Mouse (Mus musculus) liver, embryonic 12.5 days (tissue): ENCODE results near the gene Stx5a. TPM values are rescaled to one million over a fixed set of nuclear protein-coding genes. Genes with fewer than 3 reads are reported as not detected.
"Not testable (repeated sequence)": the region's sequence is repeated elsewhere in the genome, so short reads cannot be mapped to it uniquely, and the experiment has no call there.

Source experiments
- ATAC-seq: fragments of 200-750 bp; cut with Nextera tagmentation; 2 replicates; pipeline ENCODE4 v1.8.0; 2017; ENCODE audit warnings: moderate number of reproducible peaks, mild to moderate bottlenecking, moderate library complexity
- H3K27ac ChIP-seq: fragments of 300-500 bp; sonication (generic); 2 replicates; pipeline ENCODE4 v1.5.1; 2016; ENCODE audit warnings: mild to moderate bottlenecking
- H3K27me3 ChIP-seq: fragments of 300-500 bp; sonication (generic); replicated peaks from 2 replicates; pipeline ENCODE4 v1.6.1; 2016; ENCODE audit warnings: mild to moderate bottlenecking, moderate library complexity
- H3K36me3 ChIP-seq: fragments of 300-500 bp; sonication (generic); 2 replicates; pipeline ENCODE4 v1.6.1; 2016; ENCODE audit warnings: mild to moderate bottlenecking, moderate library complexity
- H3K4me1 ChIP-seq: fragments of 300-500 bp; sonication (generic); 2 replicates; pipeline ENCODE4 v1.6.1; 2016
- H3K4me2 ChIP-seq: fragments of 300-500 bp; sonication (generic); 2 replicates; pipeline ENCODE4 v1.6.1; 2016; ENCODE audit warnings: mild to moderate bottlenecking, moderate library complexity
- H3K4me3 ChIP-seq: fragments of 300-500 bp; sonication (generic); 2 replicates; pipeline ENCODE4 v1.5.1; 2016; ENCODE audit warnings: mild to moderate bottlenecking, moderate library complexity
- H3K9ac ChIP-seq: fragments of 300-500 bp; sonication (generic); 2 replicates; pipeline ENCODE4 v1.6.1; 2016; ENCODE audit warnings: mild to moderate bottlenecking, moderate library complexity
- H3K9me3 ChIP-seq: fragments of 300-500 bp; sonication (generic); replicated peaks from 2 replicates; pipeline ENCODE4 v1.6.1; 2016; ENCODE audit warnings: mild to moderate bottlenecking, moderate library complexity
- WGBS: fragments of 180-500 bp; shearing (Covaris S2); methylation state at CpG from one replicate; pipeline ENCODE4 v1.1.7; 2016; ENCODE audit not compliant: insufficient replicate concordance; 5-methylcytosine and 5-hydroxymethylcytosine counted together
- polyA plus RNA-seq: library from polyadenylated mRNA; unstranded; fragments of >200 nt; fragmentation: Nextera tagmentation; extraction: Ambion mirVana; gene quantifications from 2 replicates; pipeline ENCODE4 v1.2.1, GENCODE M21; 2016

The Stx5a gene
- polyA plus RNA-seq, 1 experiment from 2014 or later: 58.4 TPM

DNA sequence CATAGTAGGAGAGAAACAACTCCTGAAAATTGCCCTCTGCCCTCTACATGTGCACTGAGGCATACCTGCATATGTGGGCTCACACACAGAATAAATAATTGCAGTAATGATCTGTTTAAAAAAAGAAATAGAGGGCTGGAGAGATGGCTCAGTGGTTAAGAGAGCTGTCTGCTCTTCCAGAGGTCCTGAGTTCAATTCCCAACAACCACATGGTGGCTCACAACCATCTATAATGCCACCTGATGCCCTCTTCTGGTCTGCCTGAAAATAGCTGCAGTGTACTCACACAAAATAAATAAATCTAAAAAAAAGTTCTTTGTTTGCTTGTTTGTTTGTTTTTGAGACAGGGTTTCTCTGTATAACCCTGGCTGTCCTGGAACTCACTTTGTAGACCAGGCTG, 22.2 kb upstream of the Stx5a start:
- H3K9me3 ChIP-seq, ATAC-seq, H3K4me3 ChIP-seq, H3K4me2 ChIP-seq, H3K9ac ChIP-seq, H3K27me3 ChIP-seq, H3K36me3 ChIP-seq: not testable (repeated sequence)
- peaks cover 74% of the 10 kb centered on the region for H3K4me1 ChIP-seq
- H3K27ac ChIP-seq: peak overlapping the region; percentile 60

DNA sequence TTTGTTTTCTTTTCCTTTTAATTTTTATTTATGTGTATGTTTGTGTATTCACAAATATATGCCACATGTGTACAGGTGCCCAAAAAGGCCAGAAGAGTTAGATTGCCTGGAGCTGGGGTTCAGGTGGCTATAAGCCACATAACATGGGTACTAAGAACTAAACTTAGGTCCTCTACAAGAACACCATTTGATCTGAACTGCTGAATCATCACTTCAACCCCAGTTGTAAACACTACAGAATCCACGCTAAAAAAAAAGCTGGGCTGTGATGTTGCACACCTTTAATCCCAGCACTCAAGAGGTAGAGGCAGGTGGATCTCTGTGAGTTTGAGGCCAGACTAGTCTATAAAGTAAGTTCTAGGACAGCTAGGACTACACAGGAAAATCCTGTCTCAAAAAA, 19.8 kb upstream of the Stx5a start:
- Histone ChIP-seq H3K4me1 (peaks cover 72% of the 10 kb centered on the region), H3K27me3 (no peaks in the 10 kb centered on the region), H3K36me3 (peaks cover 25% of the 10 kb centered on the region), H3K9me3 (no peaks in the 10 kb centered on the region), H3K4me3 (peak overlapping the region; percentile 77), H3K4me2 (peak overlapping the region; percentile 74), H3K27ac (peak overlapping the region; percentile 97), H3K9ac (peak overlapping the region; percentile 76)
- WGBS: 51% methylated on average over 1 of the region's 1 CpGs
- ATAC-seq: no peak

DNA sequence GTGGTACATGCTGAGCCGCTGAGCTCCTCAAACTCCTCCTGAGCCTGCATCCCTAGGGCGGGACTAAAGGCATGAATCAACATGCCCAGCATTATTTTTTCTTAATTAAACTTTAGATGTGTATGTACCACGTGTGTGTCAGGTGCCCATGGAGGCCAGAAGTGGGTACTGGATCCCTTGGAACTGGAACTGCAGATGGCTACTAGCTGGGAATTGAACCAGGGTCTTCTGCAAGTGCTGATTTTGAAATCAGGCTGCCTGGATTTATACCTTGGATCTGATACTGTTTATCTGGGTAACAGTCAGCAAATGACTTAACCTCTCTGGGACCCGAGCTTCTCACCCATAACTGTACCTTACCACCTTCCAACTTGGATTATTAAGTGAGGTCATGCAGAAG, 19.2 kb upstream of the Stx5a start:
- no peak for ATAC-seq
- peaks cover 31% of the 10 kb centered on the region for H3K36me3 ChIP-seq
- no peaks in the 10 kb centered on the region for H3K9me3 ChIP-seq
- H3K27ac ChIP-seq: peak overlapping the region; percentile 97
- WGBS: 41% methylated on average over 4 of the region's 4 CpGs
- H3K4me1 ChIP-seq: peaks cover 71% of the 10 kb centered on the region
- H3K9ac ChIP-seq: peak overlapping the region; percentile 76
- H3K4me2 ChIP-seq: peak overlapping the region; percentile 74
- peak overlapping the region; percentile 77 for H3K4me3 ChIP-seq
- H3K27me3 ChIP-seq: no peaks in the 10 kb centered on the region

DNA sequence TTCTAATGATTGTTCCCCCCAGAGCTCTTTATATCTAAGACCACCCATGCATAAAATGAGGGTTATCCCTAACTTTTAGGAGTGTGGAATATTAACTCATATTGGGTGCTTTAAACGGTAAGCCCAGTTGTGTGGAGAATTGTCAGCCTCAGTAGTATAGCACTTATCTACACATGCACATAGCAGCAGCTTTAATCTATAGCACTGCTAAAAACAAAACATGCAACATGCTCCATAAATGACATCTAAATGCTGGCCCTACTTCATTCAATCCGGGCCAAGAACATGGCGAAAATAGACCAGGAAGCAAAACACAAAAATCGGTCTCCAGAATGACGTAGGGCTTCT, 18.7 kb upstream of the Stx5a start:
- peak; percentile 6 for ATAC-seq
- Histone ChIP-seq H3K36me3 (peaks cover 32% of the 10 kb centered on the region), H3K4me3 (peak overlapping the region; percentile 77), H3K4me2 (peak overlapping the region; percentile 74), H3K27me3 (no peaks in the 10 kb centered on the region), H3K27ac (peak overlapping the region; percentile 97), H3K9ac (peak overlapping the region; percentile 76), H3K9me3 (no peaks in the 10 kb centered on the region), H3K4me1 (peaks cover 65% of the 10 kb centered on the region)
- WGBS: under 1% methylated on average over 5 of the region's 5 CpGs

DNA sequence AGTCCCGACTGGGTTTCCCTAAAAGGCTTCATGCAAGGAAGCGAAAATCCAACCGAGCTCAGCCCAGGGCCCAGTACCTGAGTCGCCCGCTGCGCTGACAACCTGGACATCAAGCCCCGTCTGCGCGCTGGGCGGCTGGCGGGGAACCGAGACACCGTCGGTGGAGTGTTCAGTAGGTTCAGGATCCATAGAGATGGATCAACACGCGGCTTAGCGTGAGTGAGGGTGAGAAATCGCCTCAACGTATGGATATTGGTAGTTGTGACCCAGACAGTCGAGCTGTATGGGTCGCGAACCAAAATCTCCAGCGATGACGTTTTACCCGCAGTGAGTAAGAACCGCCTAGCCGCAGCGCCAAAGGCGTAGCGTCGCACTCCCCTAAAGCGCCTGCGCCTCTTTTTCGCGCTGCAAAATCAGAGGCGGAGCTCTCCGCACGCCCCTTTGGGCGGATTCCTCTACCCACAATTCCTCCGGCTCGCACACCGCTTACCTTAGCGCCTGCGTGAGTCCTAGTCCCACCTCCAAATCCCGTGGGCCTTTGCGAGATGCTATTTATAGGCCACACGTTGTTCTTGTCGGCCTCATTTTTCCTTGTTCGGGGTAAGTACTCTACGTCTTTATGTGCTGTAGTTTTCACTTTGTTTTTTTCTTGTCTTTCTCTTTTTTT, 18.2 kb upstream of the Stx5a start, which contains the start of gene Slc3a2:
Gene Slc3a2 (minus strand): TSS at position 463 of the 667 bp plus-strand sequence.
- Histone ChIP-seq H3K4me3 (peak within 1 kb of the TSS; percentile 77), H3K36me3 (peaks cover 32% of the 10 kb centered on the region), H3K4me2 (peak within 1 kb of the TSS; percentile 76), H3K9me3 (no peaks in the 10 kb centered on the region), H3K27ac (peak within 1 kb of the TSS; percentile 97), H3K27me3 (no peaks in the 10 kb centered on the region), H3K4me1 (peaks cover 60% of the 10 kb centered on the region), H3K9ac (peak within 1 kb of the TSS; percentile 88)
- peak; percentile 94 for ATAC-seq
- under 1% methylated on average over 50 of the region's 50 CpGs for WGBS

DNA sequence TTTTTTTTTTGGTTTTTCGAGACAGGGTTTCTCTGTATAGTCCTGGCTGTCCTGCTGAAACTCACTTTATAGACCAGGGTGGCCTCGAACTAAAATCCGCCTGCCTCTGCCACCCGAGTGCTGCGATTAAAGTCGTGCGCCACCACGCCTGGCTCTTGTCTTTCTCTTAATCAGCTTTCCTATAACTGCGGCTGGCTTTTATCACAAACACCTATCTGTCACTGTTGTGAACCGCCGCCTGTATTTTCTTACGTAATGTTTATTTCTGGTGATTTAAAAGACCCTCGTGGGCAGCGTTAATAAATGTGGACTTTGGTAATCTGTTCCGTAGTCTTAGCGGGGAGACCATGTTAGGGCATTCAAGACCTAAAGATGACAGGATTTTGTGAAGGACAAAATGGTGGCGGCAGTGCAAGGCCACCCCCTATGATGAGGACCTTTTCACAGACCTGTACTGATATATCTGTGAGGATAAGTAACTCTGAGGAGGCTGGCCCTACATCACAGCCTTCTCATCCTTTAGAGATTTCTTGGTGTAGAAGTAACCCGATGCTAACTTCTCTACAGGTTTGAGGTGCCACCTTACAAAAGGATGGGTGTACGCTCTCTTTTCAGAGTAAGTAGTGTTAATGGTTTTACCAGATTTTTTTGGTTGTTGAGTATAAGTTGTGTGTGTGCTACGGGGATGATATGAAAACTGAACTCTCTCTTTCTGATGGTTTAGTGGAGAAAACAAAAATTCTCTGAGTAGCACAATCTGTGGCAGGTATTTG, 17.5 kb upstream of the Stx5a start:
- Histone ChIP-seq H3K27me3 (no peaks in the 10 kb centered on the region), H3K4me1 (peaks cover 53% of the 10 kb centered on the region), H3K9ac (peak overlapping the region; percentile 88), H3K9me3 (no peaks in the 10 kb centered on the region), H3K27ac (peak overlapping the region; percentile 97), H3K4me3 (peak overlapping the region; percentile 77), H3K36me3 (peaks cover 32% of the 10 kb centered on the region), H3K4me2 (peak overlapping the region; percentile 76)
- WGBS: under 1% methylated on average over 20 of the region's 20 CpGs
- no peak for ATAC-seq

DNA sequence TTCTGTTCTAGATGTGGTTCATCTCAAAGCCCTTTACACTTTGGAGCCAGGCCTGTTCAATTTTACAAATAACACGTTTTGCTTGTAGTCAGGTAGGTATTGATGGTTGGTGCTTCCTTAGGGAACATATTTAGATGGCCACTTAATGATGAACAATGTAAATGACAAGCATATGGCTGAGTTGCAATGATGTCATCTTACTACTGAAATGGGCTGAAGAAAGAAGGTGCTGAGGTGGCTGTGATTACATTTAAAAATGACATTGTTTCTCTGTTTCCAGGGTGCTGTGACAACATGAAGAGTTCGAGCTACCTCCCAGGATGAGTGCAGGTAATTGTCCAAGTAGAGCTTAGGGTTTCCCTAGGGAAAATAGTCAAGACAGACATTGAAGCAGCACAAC, 16.8 kb upstream of the Stx5a start:
- H3K27me3 ChIP-seq: no peaks in the 10 kb centered on the region
- WGBS: 0% methylated on average over 2 of the region's 2 CpGs

DNA sequence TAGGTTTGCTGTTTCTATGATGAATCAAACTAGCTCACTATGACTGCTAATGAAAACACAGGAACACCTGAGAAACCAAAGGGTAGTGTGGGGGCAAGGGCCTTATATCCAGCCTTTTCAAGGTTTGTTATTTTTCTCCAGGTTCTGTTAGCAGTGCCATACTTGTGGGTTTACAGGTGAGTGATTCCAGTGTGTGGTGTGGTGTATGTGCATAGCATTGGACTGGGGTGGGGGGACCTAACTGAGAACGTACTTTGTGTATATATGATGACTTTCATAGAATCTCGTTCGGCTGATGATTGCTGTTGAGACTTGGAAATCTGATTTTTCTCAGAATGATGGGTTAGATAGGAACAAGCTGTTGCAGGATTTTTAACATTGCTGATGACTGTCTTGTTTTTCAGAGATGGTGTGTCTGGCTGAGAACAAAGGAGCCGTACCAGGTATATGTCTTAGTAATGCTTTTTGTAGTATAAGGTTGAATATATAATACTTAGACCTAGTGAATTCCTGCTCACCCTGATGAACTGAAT, 16.1 kb upstream of the Stx5a start:
- H3K4me2 ChIP-seq: peak overlapping the region; percentile 76
- 36% methylated on average over 4 of the region's 4 CpGs for WGBS
- peaks cover 47% of the 10 kb centered on the region for H3K4me1 ChIP-seq
- H3K36me3 ChIP-seq: peaks cover 32% of the 10 kb centered on the region
- no peak for ATAC-seq
- peak overlapping the region; percentile 77 for H3K4me3 ChIP-seq
- peak overlapping the region; percentile 88 for H3K9ac ChIP-seq
- H3K27me3 ChIP-seq: no peaks in the 10 kb centered on the region
- H3K9me3 ChIP-seq: no peaks in the 10 kb centered on the region
- H3K27ac ChIP-seq: peak overlapping the region; percentile 97

More for the DNA sequence above, 16.8 kb upstream of the Stx5a start:
- H3K27ac ChIP-seq: peak overlapping the region; percentile 97
- peak overlapping the region; percentile 77 for H3K4me3 ChIP-seq
- peak overlapping the region; percentile 88 for H3K9ac ChIP-seq
- no peaks in the 10 kb centered on the region for H3K9me3 ChIP-seq
- H3K4me2 ChIP-seq: peak overlapping the region; percentile 76
- H3K36me3 ChIP-seq: peaks cover 32% of the 10 kb centered on the region
- ATAC-seq: no peak
- peaks cover 50% of the 10 kb centered on the region for H3K4me1 ChIP-seq

DNA sequence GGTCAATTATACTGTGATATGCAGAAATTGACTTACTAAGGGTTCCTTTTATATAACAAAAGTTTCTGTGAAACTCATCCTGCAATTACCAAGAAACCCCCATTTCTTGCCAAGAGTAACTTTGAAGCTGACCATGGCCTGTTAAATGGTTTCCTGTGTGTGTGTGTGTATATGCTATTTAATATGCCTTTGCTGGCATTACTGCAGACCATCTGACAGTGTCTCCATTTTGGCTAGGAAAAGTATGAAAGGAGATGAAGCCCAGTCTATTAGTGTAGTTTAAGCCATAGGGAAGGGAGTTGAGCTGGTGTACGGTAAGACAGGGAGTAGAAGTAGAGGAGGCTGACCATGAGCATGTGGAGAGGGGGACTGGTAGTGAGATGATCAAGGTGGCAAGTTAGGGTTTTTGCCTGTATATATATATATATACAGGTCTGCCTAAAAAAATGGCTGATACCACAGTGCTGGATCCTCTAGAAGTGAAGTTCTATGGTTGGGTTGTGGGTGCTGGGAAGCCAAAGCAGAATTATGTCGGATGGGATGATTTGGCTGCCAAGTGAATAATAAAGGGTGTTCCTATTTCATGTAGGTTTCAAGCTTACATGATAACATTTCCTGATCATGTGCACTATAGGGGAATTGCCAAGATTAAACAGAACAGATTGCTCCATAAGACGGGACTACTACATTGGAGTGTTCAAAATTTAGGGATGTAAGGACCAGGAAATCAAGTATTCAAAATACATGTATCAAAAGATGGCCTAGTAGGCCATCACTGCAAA, 14.4 kb upstream of the Stx5a start:
- peak overlapping the region; percentile 88 for H3K9ac ChIP-seq
- H3K4me2 ChIP-seq: peak overlapping the region; percentile 76
- no peak for ATAC-seq

DNA sequence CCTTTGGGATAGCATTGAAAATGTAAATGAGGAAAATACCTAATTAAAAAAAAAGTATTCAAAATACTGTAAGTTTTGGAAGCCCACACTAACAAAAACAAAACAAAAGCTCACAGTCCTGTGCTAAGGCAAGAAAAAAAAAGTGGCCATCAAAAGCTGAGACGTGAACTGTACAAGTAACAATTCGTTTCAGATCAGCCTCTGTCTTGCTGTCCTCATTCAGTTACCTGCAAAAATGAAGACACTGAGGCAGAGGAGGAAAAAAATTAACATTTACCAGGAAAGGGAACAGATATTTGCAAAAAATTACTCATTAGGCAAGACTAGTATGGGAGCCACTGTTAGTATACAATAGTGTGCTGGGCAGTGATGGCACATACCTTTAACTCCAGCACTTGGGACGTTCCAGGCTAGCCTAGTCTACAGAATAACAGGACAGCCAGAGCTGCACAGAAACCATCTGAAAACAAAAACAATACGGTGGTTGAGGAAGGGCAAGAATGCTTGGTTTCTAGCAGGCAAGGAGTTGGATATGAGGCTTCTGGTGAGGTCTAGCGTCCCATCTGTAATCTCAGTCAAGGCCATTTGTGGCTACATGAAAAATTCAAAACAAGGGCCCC, 13.6 kb upstream of the Stx5a start:
- WGBS: 7% methylated on average over 5 of the region's 5 CpGs
- Histone ChIP-seq H3K4me1 (peaks cover 25% of the 10 kb centered on the region), H3K9me3 (no peaks in the 10 kb centered on the region; the same call in 1 of the 2 replicates), H3K27me3 (0 out of 2 replicates have a peak, but pooled peaks cover 3% of the 10 kb centered on the region), H3K36me3 (peaks cover 32% of the 10 kb centered on the region), H3K9ac (peak overlapping the region; percentile 88; the same call in 1 of the 2 replicates), H3K27ac (peak overlapping the region; percentile 42), H3K4me3 (no peak overlapping the region), H3K4me2 (no peak overlapping the region)
- no peak for ATAC-seq

More for the DNA sequence above, 14.4 kb upstream of the Stx5a start:
- Histone ChIP-seq H3K4me1 (peaks cover 31% of the 10 kb centered on the region), H3K9me3 (no peaks in the 10 kb centered on the region), H3K27ac (peak overlapping the region; percentile 42), H3K27me3 (no peaks in the 10 kb centered on the region), H3K4me3 (peak overlapping the region; percentile 77), H3K36me3 (peaks cover 32% of the 10 kb centered on the region)
- WGBS: 15% methylated on average over 3 of the region's 3 CpGs

DNA sequence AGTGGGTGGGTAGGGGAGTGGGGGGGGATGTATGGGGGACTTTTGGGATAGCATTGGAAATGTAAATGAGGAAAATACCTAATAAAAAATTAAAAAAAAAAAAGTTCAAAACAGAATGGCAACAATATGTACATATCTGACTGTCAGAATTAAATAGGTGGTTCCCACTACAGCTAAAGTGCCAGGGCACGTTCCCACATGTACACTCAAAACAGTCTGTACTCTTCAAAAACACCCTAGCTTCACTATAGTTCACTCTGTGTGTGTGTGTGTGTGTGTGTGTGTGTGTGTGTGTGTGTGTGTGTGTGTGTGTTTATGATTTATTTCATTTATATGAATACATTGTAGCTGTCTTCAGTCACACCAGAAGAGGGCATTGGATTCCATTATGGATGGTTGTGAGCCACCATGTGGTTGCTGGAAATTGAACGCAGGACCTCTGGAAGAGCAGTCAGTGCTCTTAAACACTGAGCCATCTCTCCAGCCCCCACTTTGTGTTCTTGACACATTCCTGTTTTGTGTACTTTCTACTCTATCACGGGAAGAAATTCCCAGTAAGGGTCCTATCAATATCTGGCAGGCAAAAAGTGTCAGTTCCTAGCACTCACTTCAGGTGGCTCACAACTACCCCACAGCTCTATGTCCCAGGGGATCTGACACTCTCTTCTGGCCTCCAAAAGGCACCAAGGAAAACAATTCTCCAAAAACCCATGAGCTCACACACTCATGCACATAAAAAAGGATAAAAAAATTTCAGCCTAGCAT, 12.7 kb upstream of the Stx5a start:
- not testable (repeated sequence) for H3K27me3 ChIP-seq, H3K4me3 ChIP-seq, ATAC-seq, H3K4me2 ChIP-seq, H3K9ac ChIP-seq, H3K27ac ChIP-seq, H3K9me3 ChIP-seq
- Histone ChIP-seq H3K36me3 (peaks cover 32% of the 10 kb centered on the region), H3K4me1 (peaks cover 25% of the 10 kb centered on the region)
- 54% methylated on average over 3 of the region's 3 CpGs for WGBS
